ENCODE assay signal across 8 mouse cellular contexts in genomic region chr2:53085617-53086202, GRCm38 (mm10).
DNase-seq lines count a peak whose midpoint lies in the region; ATAC-seq and TF ChIP-seq lines count a peak whose summit lies in the region.

No protein-coding gene starts in this region.

- no peak for ATAC-seq in kidney, postnatal 0 days (replicated peaks; ENCODE audit: low FRiP score, low read depth)

- H3K4me3 ChIP-seq in kidney, postnatal 0 days (replicated peaks; ENCODE audit: low read depth, low read length), result no peak overlapping the region
- no peak overlapping the region for H3K4me3 ChIP-seq in lung, adult 2 months (replicated peaks; ENCODE audit: extremely low read depth, low read depth, low read length)

- H3K9ac ChIP-seq in kidney, postnatal 0 days (ENCODE audit: low read depth, low read length), result no peak overlapping the region

- no peak overlapping the region for H3K27ac ChIP-seq in kidney, postnatal 0 days

- 0 out of 2 replicates have a peak, but pooled peaks cover 1% of the 10 kb centered on the region for H3K36me3 ChIP-seq in kidney, postnatal 0 days (ENCODE audit: insufficient read depth, low read length)

- 59% methylated on average over 9 of the region's 9 CpGs for WGBS in kidney, postnatal 0 days
- WGBS in lung, adult 2 months, result 35% methylated on average over 9 of the region's 9 CpGs

- TF ChIP-seq POLR2A in lung, adult 2 months (IDR thresholded peaks at IDR 0.05; ENCODE audit: borderline replicate concordance, extremely low read depth, low read depth, low read length), result no peak

- peak; percentile 64 for DNase-seq in gastrocnemius, adult 18-20 months (ENCODE audit: low spot score)
- no peak for DNase-seq in gastrocnemius, postnatal 25 days
- peak; percentile 56 for DNase-seq in A20 (ENCODE audit: low read depth, low spot score)
- peak; percentile 72 for DNase-seq in adrenal gland, postnatal 14 days
- peak; percentile 39 for DNase-seq in embryo, embryonic 9.5 days (ENCODE audit: extremely low spot score)
- DNase-seq in kidney, postnatal 0 days (ENCODE audit: low spot score), result peak; percentile 78
- DNase-seq in lung, adult 2 months, result peak; percentile 38
- DNase-seq in right cerebral cortex, adult 18-20 months, result peak; percentile 43

- peak; percentile 76 for TF ChIP-seq CTCF in kidney, postnatal 0 days (IDR thresholded peaks at IDR 0.05; ENCODE audit: low read depth)
- 0 out of 2 replicates have a peak, but pooled peaks have one; percentile 13 for TF ChIP-seq CTCF in lung, adult 2 months (IDR thresholded peaks at IDR 0.05; ENCODE audit: insufficient read depth, low read length)

- H3K4me2 ChIP-seq in kidney, postnatal 0 days (ENCODE audit: low read length), result no peak overlapping the region

- H3K9me3 ChIP-seq in kidney, postnatal 0 days (replicated peaks; ENCODE audit: low read length), result no peaks in the 10 kb centered on the region

- H3K4me1 ChIP-seq in kidney, postnatal 0 days (replicated peaks; ENCODE audit: insufficient read depth, low read length), result no peaks in the 10 kb centered on the region
- no peaks in the 10 kb centered on the region for H3K4me1 ChIP-seq in lung, adult 2 months (ENCODE audit: control insufficient read depth, insufficient read depth, low read length)

- no peaks in the 10 kb centered on the region for H3K27me3 ChIP-seq in kidney, postnatal 0 days (ENCODE audit: insufficient read depth, low read length)
